Mouse (Mus musculus) kidney, embryonic 15.5 days (tissue): Measurements from ENCODE around the gene Sppl2b. TPM values are rescaled to one million over a fixed set of nuclear protein-coding genes. Genes with fewer than 3 reads are reported as not detected.

ENCODE experiments used
- microRNA counts: library from miRNA; unstranded; fragments of <30 nt; microRNA quantifications from one replicate; lab custom pipeline; 2016
- microRNA-seq: library from miRNA; unstranded; fragments of <30 nt; microRNA quantifications from one replicate; pipeline ENCODE4, GENCODE M21; 2016
- polyA plus RNA-seq: library from polyadenylated mRNA; unstranded; fragments of >200 nt; fragmentation: Nextera tagmentation; extraction: Ambion mirVana; gene quantifications from 2 replicates; pipeline ENCODE4 v1.2.1, GENCODE M21; 2015

Gene Sppl2b
- polyA plus RNA-seq, 1 experiment from 2014 or later: 48.1 TPM

MicroRNAs encoded within 50 kb of the gene (microRNA counts, 519-probe panel; counts per million panel counts)
- microRNA mmu-miR-1982 (lab: Ali Mortazavi, UCI): 31.7 counts per million

Small RNAs within 50 kb of the gene (microRNA-seq; reads per million reads assigned to microRNA genes)
- gene Mir1982: 1.8 reads per million, percentile 6 among the genes with 10 or more reads in this experiment

Other genes starting within 250 kb of the Sppl2b start
- 4.5 and 5.3 TPM in 2 replicates for gene Gm49322, start 249.3 kb upstream of the Sppl2b start, polyA plus RNA-seq
- gene Csnk1g2, start 232.4 kb upstream of the Sppl2b start, polyA plus RNA-seq: 156 and 183 TPM in 2 replicates
- gene Btbd2, start 198.2 kb upstream of the Sppl2b start, polyA plus RNA-seq: 78.6 and 83.2 TPM in 2 replicates
- gene Mknk2, start 177.2 kb upstream of the Sppl2b start, polyA plus RNA-seq: 95.3 and 103 TPM in 2 replicates
- gene Mob3a, start 153.3 kb upstream of the Sppl2b start, polyA plus RNA-seq: 37.7 and 41.5 TPM in 2 replicates
- gene Izumo4, start 153.1 kb upstream of the Sppl2b start, polyA plus RNA-seq: 22.8 and 26.2 TPM in 2 replicates
- 68.1 and 70.9 TPM in 2 replicates for gene Ap3d1, start 113.0 kb upstream of the Sppl2b start, polyA plus RNA-seq
- 17.3 and 21.8 TPM in 2 replicates for gene Dot1l, start 100.1 kb upstream of the Sppl2b start, polyA plus RNA-seq
- 78.2 and 92.6 TPM in 2 replicates for gene Sf3a2, start 57.1 kb upstream of the Sppl2b start, polyA plus RNA-seq
- 126 and 130 TPM in 2 replicates for gene Plekhj1, start 56.6 kb upstream of the Sppl2b start, polyA plus RNA-seq
- gene Amh, start 50.0 kb upstream of the Sppl2b start, polyA plus RNA-seq: 0.09 TPM in 1 of 2 replicates, not detected in the other
- gene Jsrp1, start 41.8 kb upstream of the Sppl2b start, polyA plus RNA-seq: 5.6 and 5.7 TPM in 2 replicates
- gene Oaz1, start 28.6 kb upstream of the Sppl2b start, polyA plus RNA-seq: 1,583 and 1,739 TPM in 2 replicates
- 0.83 and 1.2 TPM in 2 replicates for gene Lingo3, start 11.2 kb upstream of the Sppl2b start, polyA plus RNA-seq
- 303 and 328 TPM in 2 replicates for gene Lsm7, start 66 bp upstream of the Sppl2b start, polyA plus RNA-seq
- 0.04 TPM in 1 of 2 replicates, not detected in the other for gene Tmprss9, start 16.6 kb downstream of the Sppl2b start, polyA plus RNA-seq
- 365 and 368 TPM in 2 replicates for gene Timm13, start 45.7 kb downstream of the Sppl2b start, polyA plus RNA-seq
- 55.0 and 59.3 TPM in 2 replicates for gene Lmnb2, start 63.0 kb downstream of the Sppl2b start, polyA plus RNA-seq
- gene Gadd45b, start 74.8 kb downstream of the Sppl2b start, polyA plus RNA-seq: 18.0 and 20.8 TPM in 2 replicates
- 5.0 and 5.6 TPM in 2 replicates for gene Gng7, start 159.7 kb downstream of the Sppl2b start, polyA plus RNA-seq
- gene Diras1, start 170.4 kb downstream of the Sppl2b start, polyA plus RNA-seq: 0.19 and 0.23 TPM in 2 replicates
- gene Slc39a3, start 182.2 kb downstream of the Sppl2b start, polyA plus RNA-seq: 13.7 and 16.3 TPM in 2 replicates
- gene Sgta, start 204.9 kb downstream of the Sppl2b start, polyA plus RNA-seq: 201 and 226 TPM in 2 replicates
- gene Thop1, start 214.8 kb downstream of the Sppl2b start, polyA plus RNA-seq: 62.5 and 67.4 TPM in 2 replicates
- 0.64 and 0.77 TPM in 2 replicates for gene Creb3l3, start 243.6 kb downstream of the Sppl2b start, polyA plus RNA-seq